Mouse (Mus musculus): Measurements from ENCODE around the gene Gm884.

DNA sequence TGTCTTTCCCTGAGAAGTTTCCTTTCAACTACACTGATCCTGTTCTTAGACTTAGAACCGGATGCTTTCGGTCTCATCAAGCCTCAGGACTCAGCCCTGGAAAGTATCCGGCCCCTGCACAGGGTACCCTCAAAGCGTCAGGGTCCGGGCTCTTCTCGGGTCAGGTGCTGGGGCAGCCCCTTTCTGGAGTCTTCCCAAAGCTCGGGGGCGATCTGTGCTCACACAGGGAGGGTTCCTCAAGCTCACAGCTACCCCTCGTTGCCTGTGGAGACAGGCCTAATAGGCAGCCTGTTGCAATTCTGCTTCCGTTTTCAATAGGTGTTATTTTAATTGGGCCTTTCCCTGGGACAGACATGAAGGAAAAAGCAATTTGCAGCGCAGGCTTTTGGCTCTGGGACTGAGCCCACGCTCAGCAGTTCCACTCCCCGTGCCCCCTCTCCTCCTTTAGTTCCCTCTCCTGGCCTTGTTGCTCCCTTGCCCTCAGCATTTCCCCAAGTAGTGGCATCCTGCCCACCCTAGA, 46.0 kb upstream of the Gm884 start:
- TF ChIP-seq POLR2A (IDR thresholded peaks at IDR 0.05; ENCODE audit: low read depth, low read length) (no peak), CTCF (conservative IDR thresholded peaks at IDR 0.05; ENCODE audit: insufficient read depth, insufficient read length, low read depth, low read length) (no peak)
